Mouse (Mus musculus): ENCODE measurements around the gene Stat2.
"Not testable (repeated sequence)": the region's sequence is repeated elsewhere in the genome, so short reads cannot be mapped to it uniquely, and the experiment has no call there.

Gene Stat2

DNA sequence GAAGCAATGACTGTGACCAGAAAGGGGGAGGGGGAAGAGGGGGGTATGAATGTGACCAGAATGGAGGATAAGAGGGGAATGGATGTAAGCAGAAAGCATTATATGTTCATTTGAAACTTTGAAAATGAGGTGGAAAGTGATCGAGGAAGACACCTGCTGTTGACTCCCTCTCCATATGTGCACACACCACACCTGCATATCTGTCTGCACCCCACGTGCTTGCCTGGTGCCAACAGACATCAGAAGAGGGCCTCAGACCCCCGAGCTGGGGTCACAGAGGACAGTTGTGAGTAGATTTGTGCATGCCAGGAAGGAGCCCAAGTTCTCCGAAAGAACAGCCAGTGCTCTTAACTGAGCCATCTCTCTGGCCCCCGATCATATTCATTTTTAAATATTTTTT, 10.4 kb upstream of the Stat2 start:
- no peak for DNase-seq

GRCm38 (mm10) chr10:128260376-128260775, 10.0 kb upstream of the Stat2 start:
- DNase-seq: not testable (repeated sequence)

DNA sequence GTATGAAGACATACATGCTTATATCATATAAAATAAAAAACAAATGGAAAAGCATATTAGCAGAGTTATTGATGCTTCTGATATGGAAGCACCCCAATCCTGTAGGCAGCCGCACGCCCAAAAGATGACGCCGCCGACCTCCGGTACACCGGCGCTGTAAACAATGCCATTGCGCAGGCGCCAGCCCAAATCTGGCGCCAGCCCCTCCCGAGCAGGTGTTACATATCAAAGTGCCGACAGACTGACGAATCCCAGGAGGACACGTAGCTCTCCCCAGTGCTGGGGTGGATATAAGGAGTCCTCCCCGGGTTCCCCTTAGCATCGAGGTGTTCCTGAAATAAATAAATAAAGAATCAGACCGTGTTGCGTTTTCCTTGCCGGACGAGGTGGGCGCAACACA, 8.1 kb upstream of the Stat2 start:
- no peak for DNase-seq

DNA sequence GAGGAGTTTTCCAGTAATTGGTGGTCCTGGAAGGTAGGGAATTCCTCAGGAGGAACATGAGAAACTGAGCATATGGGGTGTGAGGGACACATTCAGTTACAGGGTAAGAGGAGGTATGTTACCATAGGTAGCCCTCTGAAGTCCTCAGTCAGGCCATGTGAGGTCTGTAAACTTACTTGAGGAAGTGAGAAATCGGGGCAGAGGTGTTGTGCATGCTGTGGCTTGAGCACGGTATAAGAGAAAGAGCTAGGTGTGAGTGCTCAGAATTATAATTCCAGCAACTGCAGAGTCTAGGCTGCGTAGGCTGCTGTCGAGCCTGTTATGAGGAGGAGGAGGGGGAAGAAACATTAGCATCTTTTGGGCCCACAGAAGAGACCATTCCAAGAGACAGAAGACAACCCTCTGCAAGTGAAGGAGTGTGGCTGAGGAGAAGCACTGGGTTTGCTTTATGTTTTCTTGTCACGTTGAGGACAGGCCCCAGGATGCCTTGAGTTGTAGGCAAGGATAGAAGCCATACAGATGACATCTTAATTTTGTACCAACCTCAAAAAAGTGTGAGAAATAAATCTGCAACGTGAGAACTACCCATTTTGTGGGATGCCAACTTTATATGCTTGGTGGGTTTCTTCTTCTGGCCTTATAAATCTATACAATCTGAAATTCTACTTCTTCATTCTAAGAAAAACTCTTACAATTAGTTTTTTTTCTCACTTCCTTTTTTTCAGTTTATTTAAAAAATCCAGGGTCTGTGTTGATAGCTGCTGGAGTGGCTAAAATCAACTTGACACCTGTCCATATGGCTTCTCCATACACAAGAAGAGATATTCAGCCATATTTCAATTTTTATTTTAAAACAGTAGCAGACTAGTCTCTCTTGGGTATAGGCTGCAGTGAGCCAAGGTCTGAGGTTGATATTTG, 6.7 kb upstream of the Stat2 start:
- no peak for DNase-seq

DNA sequence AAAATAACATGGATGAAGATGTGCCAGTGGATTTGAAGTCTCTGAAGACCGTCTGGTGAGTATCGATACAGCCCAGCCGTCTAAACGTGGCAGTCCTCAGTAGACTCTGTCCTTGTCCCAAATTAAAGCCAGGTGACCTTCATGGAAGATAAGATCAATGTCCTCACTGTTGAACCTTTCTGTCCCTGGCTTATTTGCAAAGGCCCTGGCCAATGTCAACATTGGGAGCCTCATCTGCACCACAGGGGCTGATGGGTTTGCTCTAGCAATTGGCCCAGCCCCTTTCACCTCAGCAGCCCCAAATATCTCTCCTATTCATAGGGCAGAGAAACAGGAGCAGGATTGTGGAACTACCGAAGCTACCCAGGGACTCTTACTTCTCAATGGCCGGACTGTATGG, 2.0 kb upstream of the Stat2 start, which contains the start of gene Apof:
Gene Apof, plus strand, starts transcription at position 301 of the 400 bp plus-strand sequence.
- no peak for DNase-seq

GRCm38 (mm10) chr10:128269206-128269910, 1.0 kb upstream of the Stat2 start:
- no peak for DNase-seq

DNA sequence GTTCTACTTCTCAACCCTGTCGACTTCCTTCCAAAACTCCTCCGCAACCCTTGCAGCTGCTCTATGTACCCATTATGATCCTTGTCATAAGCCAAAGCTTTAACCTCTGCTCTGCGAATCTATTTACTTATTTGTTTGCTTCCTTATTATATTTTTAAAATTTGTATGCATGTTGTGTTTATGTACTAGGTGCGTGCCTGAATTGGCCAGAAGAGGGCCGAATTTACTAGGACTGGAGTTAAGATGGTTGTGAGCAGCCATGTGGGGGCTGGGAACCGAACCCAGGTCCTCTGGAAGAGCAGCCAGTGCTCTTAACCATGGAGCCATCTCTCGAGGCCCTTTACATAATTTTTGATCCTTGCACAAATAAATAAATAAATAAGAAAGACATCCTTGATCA, 507 bp downstream of the Stat2 start:
- DNase-seq: peak in 1 of 2 experiments; percentile 38

GRCm38 (mm10) chr10:128271883-128272282, 1.5 kb downstream of the Stat2 start:
- DNase-seq: peak in 1 of 2 experiments; percentile 51

- not testable (repeated sequence) for DNase-seq
Observed at GRCm38 (mm10) chr10:128272819-128273439, 2.6 kb downstream of the Stat2 start.

- DNase-seq: not testable (repeated sequence)
Observed at GRCm38 (mm10) chr10:128275374-128275773, 5.0 kb downstream of the Stat2 start.

DNA sequence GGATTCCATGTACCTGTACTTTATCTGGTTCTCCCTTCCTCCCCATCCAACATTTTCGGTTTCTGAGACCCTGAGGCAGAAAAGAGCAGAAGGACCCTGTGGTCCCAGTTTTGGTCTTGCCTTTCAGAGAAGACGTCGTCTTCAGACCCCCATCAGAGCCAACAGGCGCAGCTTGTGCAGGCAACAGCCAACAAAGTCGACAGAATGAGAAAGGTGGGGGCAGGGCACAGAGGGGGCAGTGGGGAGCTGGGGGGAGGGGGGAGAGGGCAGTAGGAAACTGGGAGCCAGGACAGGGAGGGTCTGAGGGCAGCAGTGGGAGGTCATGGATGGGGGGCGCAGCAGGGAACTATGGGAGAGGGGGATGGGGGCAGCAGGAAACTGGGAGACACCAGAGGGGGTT, 7.8 kb downstream of the Stat2 start:
- no peak for DNase-seq

DNA sequence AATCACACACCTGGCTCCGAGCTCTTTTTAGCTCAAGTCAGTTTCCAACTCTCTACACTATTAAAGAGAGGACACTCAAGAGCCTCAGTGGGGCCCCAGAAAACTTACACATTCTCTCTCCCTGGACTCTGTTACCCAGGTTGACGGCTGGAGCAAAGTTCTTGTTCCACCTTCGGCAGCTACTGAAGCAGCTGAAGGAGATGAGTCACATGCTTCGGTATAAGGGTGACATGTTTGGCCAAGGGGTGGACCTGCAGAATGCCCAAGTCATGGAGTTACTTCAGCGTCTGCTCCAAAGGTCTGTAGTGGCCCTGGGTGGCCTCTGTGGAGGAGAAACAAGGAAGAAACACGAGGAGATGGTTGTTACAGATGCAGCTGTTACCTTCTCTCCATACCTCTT, 10.6 kb downstream of the Stat2 start:
- no peak for DNase-seq

- peak in 1 of 2 experiments; percentile 47 for DNase-seq
Observed at GRCm38 (mm10) chr10:128281682-128282081, 11.3 kb downstream of the Stat2 start.

GRCm38 (mm10) chr10:128282886-128283450, 12.6 kb downstream of the Stat2 start:
- DNase-seq: peak in 1 of 2 experiments; percentile 55

GRCm38 (mm10) chr10:128283604-128284579, 13.5 kb downstream of the Stat2 start:
- DNase-seq: peak; percentile 97 to 99

DNA sequence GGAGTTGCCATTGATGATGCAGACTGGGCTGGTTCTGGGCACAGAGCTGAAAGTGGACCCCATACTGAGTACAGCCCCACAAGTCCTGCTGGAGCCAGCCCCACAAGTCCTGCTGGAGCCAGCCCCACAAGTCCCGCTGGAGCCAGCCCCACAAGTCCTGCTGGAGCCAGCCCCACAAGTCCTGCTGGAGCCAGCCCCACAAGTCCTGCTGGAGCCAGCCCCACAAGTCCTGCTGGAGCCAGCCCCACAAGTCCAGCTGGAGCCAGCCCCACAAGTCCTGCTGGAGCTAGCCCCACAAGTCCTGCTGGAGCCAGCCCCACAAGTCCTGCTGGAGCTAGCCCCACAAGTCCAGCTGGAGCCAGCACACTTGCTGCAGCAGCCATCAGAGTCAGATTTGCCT, 20.2 kb downstream of the Stat2 start:
- DNase-seq: peak in 1 of 2 experiments; percentile 33

DNA sequence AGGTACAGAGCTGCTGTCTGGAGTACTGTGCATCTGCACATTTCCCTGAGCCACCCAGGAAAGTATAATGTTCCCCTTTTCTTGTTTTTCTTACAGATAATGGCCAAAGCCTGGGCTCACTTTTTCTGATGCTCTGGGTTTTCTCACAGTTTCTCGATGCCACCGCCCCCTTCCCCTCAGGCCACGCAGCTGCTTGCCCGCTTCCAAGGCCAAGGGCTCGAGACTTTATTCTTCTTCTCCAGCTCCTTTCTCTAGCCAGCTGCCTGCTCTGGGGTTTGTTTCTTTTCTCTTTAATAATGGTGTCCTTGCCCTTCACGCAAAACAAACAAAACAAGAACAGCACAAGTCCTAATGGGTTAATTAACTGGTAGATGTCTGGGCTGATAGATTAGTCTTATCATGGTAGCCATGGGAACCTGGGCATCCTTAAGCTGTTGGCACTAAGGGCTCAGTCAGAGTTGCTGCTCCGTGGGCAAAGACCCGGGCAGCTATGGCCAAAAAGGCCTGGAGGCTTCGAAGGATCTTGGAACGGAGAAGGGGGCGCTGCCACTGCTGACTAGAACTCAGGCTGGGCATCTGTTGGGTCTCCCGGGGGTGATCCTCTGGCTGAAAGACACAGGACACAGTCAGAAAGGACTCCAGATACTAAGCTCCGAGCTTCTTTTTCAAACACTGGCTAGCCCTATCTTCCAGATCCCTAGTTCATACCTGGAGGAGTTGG, 26.2 kb downstream of the Stat2 start:
- DNase-seq: peak; percentile 33 to 47

- DNase-seq: peak; percentile 77 to 82
Observed at GRCm38 (mm10) chr10:128297221-128297620, 26.9 kb downstream of the Stat2 start.

- peak; percentile 79 to 82 for DNase-seq
Observed at GRCm38 (mm10) chr10:128297622-128298021, 27.3 kb downstream of the Stat2 start.

GRCm38 (mm10) chr10:128298243-128298642, 27.9 kb downstream of the Stat2 start:
- no peak for DNase-seq

DNA sequence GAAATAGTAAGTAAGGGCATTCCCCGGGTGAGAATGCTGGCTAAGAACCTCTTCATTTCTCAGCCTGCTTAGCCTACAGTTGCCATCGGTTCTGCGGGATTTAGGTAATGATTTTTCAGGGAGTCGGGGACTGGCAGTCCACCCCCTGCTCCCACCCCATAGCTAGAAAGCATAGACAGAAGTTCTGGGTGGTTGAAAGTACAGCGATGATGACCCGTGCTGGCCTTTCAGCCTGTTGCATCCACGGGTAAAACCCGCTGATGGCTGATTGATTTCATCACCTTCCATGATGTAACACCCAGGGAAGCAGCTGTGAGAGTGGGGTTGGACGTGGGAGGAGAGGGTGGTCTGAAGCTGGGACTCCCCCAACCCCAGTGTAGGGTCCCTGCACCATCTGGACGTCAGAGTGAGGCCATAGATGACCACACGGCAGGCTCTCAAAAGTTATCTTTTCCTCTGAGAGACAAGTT, 28.4 kb downstream of the Stat2 start, which contains the start of gene Il23a:
Gene Il23a, minus strand, starts transcription at position 51 of the 470 bp plus-strand sequence.
- DNase-seq: no peak

Measured in cerebellum, postnatal 25 days (tissue).